In genomic region chr3:68531908-68532307, GRCm38 (mm10) we compare ENCODE assay signal across 20 mouse cellular contexts.
"Had no signal": no experiment of that assay in that cellular context is flagged by ENCODE, and none has a peak within 500 bp of the region (broad histone marks: within the 10 kb centered on the region; RNA-seq: fewer than 3 reads in every experiment).

No protein-coding gene starts in this region.

- H3K4me1 ChIP-seq: stomach, embryonic 15.5 days had no signal

- H3K36me3 ChIP-seq: midbrain, embryonic 10.5 days; midbrain, embryonic 12.5 days; neural tube, embryonic 13.5 days; neural tube, embryonic 15.5 days; stomach, embryonic 15.5 days had no signal

- H3K27me3 ChIP-seq: midbrain, embryonic 12.5 days; neural tube, embryonic 13.5 days; neural tube, embryonic 15.5 days; stomach, embryonic 15.5 days had no signal

- DNase-seq: liver, postnatal 0 days; lung, embryonic 14.5 days; lung, postnatal 10 days; lung, postnatal 4 days; midbrain, embryonic 14.5 days; retina, postnatal 1 day; right cerebral cortex, adult 18-20 months; right cerebral cortex, postnatal 25 days; right cerebral cortex, postnatal 4 days; spleen, adult 18-20 months; thymus, adult 2 months; thymus, postnatal 25 days; thymus, postnatal 4 days had no signal

- H3K27ac ChIP-seq: midbrain, embryonic 10.5 days; midbrain, embryonic 12.5 days; neural tube, embryonic 13.5 days; neural tube, embryonic 15.5 days; stomach, embryonic 15.5 days; stomach, postnatal 0 days had no signal

- H3K9ac ChIP-seq: liver, postnatal 0 days; lung, embryonic 14.5 days; midbrain, embryonic 12.5 days; neural tube, embryonic 13.5 days; neural tube, embryonic 15.5 days; stomach, embryonic 15.5 days had no signal

- H3K4me3 ChIP-seq: midbrain, embryonic 10.5 days; midbrain, embryonic 12.5 days; myocyte; neural tube, embryonic 13.5 days; neural tube, embryonic 15.5 days; stomach, embryonic 15.5 days had no signal
